Mouse (Mus musculus) limb, embryonic 15.5 days (tissue): ENCODE data around the gene Apoa2. TPM values are rescaled to one million over a fixed set of nuclear protein-coding genes. Genes with fewer than 3 reads are reported as not detected.
A peak's percentile ranks its signal among the peaks of the same experiment; 100 is the strongest.

ENCODE experiments used
- ATAC-seq: fragments of 200-750 bp; cut with Nextera tagmentation; 2 replicates; pipeline ENCODE4 v1.8.0; 2017; ENCODE audit warnings: low read depth, moderate TSS enrichment; ENCODE audit not compliant: insufficient number of reproducible peaks, low FRiP score, low TSS enrichment
- H3K27ac ChIP-seq: fragments of 300-500 bp; sonication (generic); 2 replicates; pipeline ENCODE4 v1.5.1; 2015; ENCODE audit warnings: moderate library complexity, mild to moderate bottlenecking, inconsistent platforms
- H3K27me3 ChIP-seq: fragments of 300-500 bp; sonication (generic); 2 replicates; pipeline ENCODE4 v1.6.1; 2015; ENCODE audit warnings: inconsistent platforms
- H3K36me3 ChIP-seq: fragments of 300-500 bp; sonication (generic); 2 replicates; pipeline ENCODE4 v1.6.1; 2015; ENCODE audit warnings: inconsistent platforms
- H3K4me1 ChIP-seq: fragments of 300-500 bp; sonication (generic); 2 replicates; pipeline ENCODE4 v1.6.1; 2015; ENCODE audit warnings: inconsistent platforms
- H3K4me2 ChIP-seq: fragments of 300-500 bp; sonication (generic); 2 replicates; pipeline ENCODE4 v1.6.1; 2015; ENCODE audit warnings: mild to moderate bottlenecking, inconsistent platforms
- H3K4me3 ChIP-seq: fragments of 300-500 bp; sonication (generic); 2 replicates; pipeline ENCODE4 v1.5.1; 2015; ENCODE audit warnings: mild to moderate bottlenecking, inconsistent platforms
- H3K9ac ChIP-seq: fragments of 300-500 bp; sonication (generic); 2 replicates; pipeline ENCODE4 v1.6.1; 2015; ENCODE audit warnings: inconsistent platforms
- H3K9me3 ChIP-seq: fragments of 300-500 bp; sonication (generic); 2 replicates; pipeline ENCODE4 v1.6.1; 2016; ENCODE audit warnings: inconsistent platforms
- WGBS: fragments of 180-500 bp; shearing (Covaris S2); methylation state at CpG from one replicate; pipeline ENCODE4 v1.1.7; 2015; 5-methylcytosine and 5-hydroxymethylcytosine counted together
- polyA plus RNA-seq: library from polyadenylated mRNA; unstranded; fragments of >200 nt; fragmentation: Nextera tagmentation; extraction: Ambion mirVana; gene quantifications from 2 replicates; pipeline ENCODE4 v1.2.1, GENCODE M21; 2015

Gene Apoa2
- polyA plus RNA-seq, 1 experiment from 2014 or later: 17.5 TPM

DNA sequence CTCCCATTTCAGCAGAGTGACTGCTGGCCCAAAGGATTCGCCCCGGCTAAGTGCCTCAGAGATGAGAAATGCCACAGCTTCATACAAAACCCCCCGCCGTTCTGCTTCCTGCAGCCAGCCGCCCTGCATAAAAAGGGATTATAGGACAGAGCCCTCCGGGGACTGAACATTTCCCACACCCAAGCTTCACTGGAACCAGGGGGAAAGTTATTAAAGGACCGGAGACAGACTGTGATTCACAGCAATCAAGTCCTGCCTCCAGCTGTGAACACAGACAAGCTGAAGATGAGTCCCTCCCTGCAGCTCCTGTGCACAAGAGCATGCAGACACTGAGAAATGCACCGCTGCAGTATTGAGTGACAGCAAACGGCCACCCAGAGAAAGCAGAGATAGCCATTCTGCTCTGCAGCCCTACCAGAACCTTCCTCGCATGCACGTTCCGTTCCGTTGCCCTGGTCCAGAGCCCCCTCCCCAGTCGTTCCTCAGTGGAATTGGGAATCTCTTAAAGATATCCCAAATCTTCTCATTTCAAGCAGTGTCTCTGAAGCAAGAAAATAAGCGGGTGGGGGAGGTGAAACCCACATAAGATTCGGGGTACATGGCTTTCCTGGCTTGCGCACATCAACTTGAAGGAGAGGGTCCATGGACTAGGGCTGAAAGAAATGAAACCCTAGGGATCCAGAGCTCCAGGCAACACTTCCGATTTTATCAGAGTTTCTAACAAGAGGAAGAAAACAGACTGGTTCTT, 31.6 kb upstream of the Apoa2 start:
- H3K27me3 ChIP-seq: peaks cover 56% of the 10 kb centered on the region
- H3K4me1 ChIP-seq: peaks cover 40% of the 10 kb centered on the region
- peak overlapping the region; percentile 8; the same call in 1 of the 2 replicates for H3K4me3 ChIP-seq
- ATAC-seq: no peak
- peak overlapping the region; percentile 34 for H3K4me2 ChIP-seq
- H3K9me3 ChIP-seq: no peaks in the 10 kb centered on the region
- no peaks in the 10 kb centered on the region for H3K36me3 ChIP-seq
- no peak overlapping the region for H3K27ac ChIP-seq
- WGBS: 4% methylated on average over 18 of the region's 18 CpGs
- H3K9ac ChIP-seq: no peak overlapping the region

- Histone ChIP-seq H3K4me2 (no peak overlapping the region), H3K36me3 (no peaks in the 10 kb centered on the region), H3K4me3 (no peak overlapping the region), H3K9ac (no peak overlapping the region), H3K27ac (no peak overlapping the region), H3K4me1 (peaks cover 33% of the 10 kb centered on the region), H3K27me3 (peaks cover 56% of the 10 kb centered on the region), H3K9me3 (no peaks in the 10 kb centered on the region)
- 23% methylated on average over 11 of the region's 11 CpGs for WGBS
- no peak for ATAC-seq
These were observed 30.7 kb upstream of the Apoa2 start for GRCm38 (mm10) chr1:171193911-171194830.

DNA sequence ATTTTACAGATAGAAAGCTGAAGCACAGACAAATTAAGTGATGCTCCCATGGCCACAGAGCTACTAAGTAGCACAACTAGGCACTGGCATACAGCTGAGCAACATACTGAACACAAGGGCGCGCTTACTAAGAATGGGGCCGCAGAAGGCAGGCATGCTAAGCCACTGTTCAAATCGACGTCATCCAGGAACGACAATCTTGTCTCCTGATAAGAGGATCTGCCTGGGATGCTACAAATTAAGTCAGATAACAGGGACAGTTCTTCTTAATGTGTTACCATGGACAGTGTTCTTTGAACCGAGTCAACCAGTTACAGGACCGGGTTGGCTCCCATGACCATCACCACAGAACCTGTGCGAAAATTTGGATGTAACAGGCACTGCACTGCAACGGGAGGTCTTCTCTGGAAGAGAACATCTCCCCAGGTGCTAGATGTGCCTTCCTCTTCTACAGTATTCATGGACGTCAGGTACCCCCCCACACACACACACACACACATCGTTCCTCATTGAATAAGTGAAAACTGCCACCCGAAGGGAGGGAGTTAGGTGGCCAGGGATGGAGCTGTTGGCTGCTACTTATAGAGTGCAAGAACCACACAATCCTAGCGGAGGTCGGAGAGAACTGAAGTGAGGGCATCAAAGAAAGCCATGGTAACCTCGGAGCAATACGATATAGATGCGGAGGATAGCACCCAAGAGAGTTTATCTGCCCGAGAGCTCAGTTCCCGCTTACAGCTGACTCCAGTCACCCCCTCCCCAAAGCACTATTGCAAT, 29.6 kb upstream of the Apoa2 start:
- WGBS: 9% methylated on average over 20 of the region's 20 CpGs
- ATAC-seq: no peak
- Histone ChIP-seq H3K27me3 (peaks cover 56% of the 10 kb centered on the region), H3K4me3 (peak overlapping the region; percentile 46), H3K4me2 (peak overlapping the region; percentile 95), H3K27ac (no peak overlapping the region), H3K9me3 (no peaks in the 10 kb centered on the region), H3K36me3 (no peaks in the 10 kb centered on the region), H3K4me1 (peaks cover 25% of the 10 kb centered on the region), H3K9ac (peak overlapping the region; percentile 27; the same call in 1 of the 2 replicates)

DNA sequence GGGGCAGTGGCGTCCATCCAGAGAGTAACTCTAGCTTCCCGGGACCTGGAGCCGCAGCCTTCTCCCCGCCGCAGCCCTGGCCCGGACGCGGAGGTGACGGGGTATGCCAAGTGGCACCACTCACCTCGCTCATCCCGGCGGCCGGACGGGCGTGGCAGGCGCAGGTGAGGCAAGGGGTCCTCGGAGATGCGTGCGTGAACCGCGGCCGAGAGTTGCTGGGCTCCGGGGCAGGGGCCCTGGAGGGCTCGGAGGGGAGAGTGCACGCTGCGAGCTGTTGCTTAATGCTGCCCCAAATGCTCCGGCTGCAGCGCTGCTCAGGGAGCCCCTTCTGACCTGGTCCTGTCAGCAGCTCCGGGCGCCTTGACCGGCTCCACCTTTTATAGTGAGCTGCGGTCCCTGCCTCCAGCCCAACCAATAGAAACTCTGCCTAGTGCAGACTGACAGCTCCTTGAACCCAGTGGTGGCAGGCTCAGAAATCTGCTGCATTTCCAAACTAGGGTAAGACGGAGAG, 28.9 kb upstream of the Apoa2 start, which contains the start of gene Pcp4l1:
TSS of gene Pcp4l1 (minus strand) at position 382 of the 511 bp plus-strand sequence.
- Histone ChIP-seq H3K27ac (no peak within 1 kb of the TSS), H3K9me3 (no peaks in the 10 kb centered on the region), H3K4me3 (peak within 1 kb of the TSS; percentile 46), H3K9ac (peak within 1 kb of the TSS; percentile 27), H3K4me2 (peak within 1 kb of the TSS; percentile 95), H3K36me3 (no peaks in the 10 kb centered on the region), H3K4me1 (peaks cover 25% of the 10 kb centered on the region), H3K27me3 (peaks cover 56% of the 10 kb centered on the region)
- ATAC-seq: peak; percentile 48; the same call in 1 of the 2 replicates
- under 1% methylated on average over 33 of the region's 33 CpGs for WGBS

GRCm38 (mm10) chr1:171199532-171199931, 25.3 kb upstream of the Apoa2 start:
- H3K27ac ChIP-seq: no peak overlapping the region
- peaks cover 27% of the 10 kb centered on the region for H3K27me3 ChIP-seq
- H3K4me2 ChIP-seq: no peak overlapping the region
- no peak overlapping the region for H3K9ac ChIP-seq
- 50% methylated on average over 1 of the region's 1 CpGs for WGBS
- H3K4me3 ChIP-seq: no peak overlapping the region
- peaks cover 9% of the 10 kb centered on the region for H3K4me1 ChIP-seq
- no peak for ATAC-seq
- H3K36me3 ChIP-seq: no peaks in the 10 kb centered on the region
- H3K9me3 ChIP-seq: no peaks in the 10 kb centered on the region

GRCm38 (mm10) chr1:171200769-171201168, 24.1 kb upstream of the Apoa2 start:
- Histone ChIP-seq H3K27ac (no peak overlapping the region), H3K36me3 (no peaks in the 10 kb centered on the region), H3K4me1 (peaks cover 3% of the 10 kb centered on the region), H3K4me2 (no peak overlapping the region), H3K4me3 (no peak overlapping the region), H3K9me3 (no peaks in the 10 kb centered on the region), H3K9ac (no peak overlapping the region), H3K27me3 (peaks cover 15% of the 10 kb centered on the region)
- no peak for ATAC-seq
- WGBS: 94% methylated on average over 1 of the region's 1 CpGs

DNA sequence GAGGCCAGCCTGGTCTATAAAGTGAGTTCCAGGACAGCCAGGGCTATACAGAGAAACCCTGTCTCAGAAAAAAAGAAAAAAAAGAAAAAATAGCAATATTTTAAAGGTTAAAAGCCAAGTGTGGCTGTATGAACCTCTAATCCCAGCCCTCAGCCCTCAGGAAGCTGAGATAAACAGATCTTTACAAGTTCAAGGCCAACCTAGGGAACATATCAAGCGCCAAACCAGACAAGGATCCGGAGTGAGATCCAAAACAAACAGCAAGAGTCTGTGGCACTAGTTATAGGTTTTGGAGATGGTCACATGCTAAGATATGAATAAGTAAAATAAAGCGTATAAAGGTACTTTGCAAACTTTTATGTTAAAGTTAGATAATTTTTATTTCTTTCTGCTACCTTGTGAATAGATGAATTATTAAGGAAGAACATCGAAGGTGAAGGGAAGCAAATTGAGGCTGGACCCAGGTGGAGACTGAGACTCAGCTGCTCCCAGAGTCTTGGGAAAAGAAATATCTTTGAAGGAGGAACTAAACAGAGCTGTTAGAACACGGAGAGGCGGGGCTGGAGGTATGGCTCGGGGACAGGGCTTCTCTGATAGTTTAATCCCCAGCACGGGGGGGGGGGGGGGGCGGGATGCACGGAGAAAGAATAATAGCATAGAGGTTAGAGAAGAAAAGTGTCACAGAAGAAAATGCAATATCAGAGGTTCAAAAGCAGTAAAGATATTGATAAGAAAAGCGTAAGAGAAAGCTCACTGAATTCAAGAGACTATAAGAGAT, 21.2 kb upstream of the Apoa2 start:
- H3K9me3 ChIP-seq: no peaks in the 10 kb centered on the region
- no peak for ATAC-seq
- H3K4me2 ChIP-seq: no peak overlapping the region
- H3K27me3 ChIP-seq: no peaks in the 10 kb centered on the region
- no peaks in the 10 kb centered on the region for H3K36me3 ChIP-seq
- H3K27ac ChIP-seq: no peak overlapping the region
- H3K4me3 ChIP-seq: no peak overlapping the region
- H3K9ac ChIP-seq: no peak overlapping the region
- no peaks in the 10 kb centered on the region for H3K4me1 ChIP-seq
- 49% methylated on average over 11 of the region's 11 CpGs for WGBS

- Histone ChIP-seq H3K9ac (no peak overlapping the region), H3K36me3 (no peaks in the 10 kb centered on the region), H3K27ac (no peak overlapping the region), H3K4me3 (no peak overlapping the region), H3K27me3 (no peaks in the 10 kb centered on the region), H3K9me3 (no peaks in the 10 kb centered on the region), H3K4me2 (no peak overlapping the region), H3K4me1 (no peaks in the 10 kb centered on the region)
- WGBS: 27% methylated on average over 7 of the region's 7 CpGs
- ATAC-seq: no peak
These were observed 20.6 kb upstream of the Apoa2 start for GRCm38 (mm10) chr1:171204249-171204644.

- no peaks in the 10 kb centered on the region for H3K27me3 ChIP-seq
- WGBS: 65% methylated on average over 6 of the region's 6 CpGs
- no peaks in the 10 kb centered on the region for H3K36me3 ChIP-seq
- H3K9ac ChIP-seq: no peak overlapping the region
- no peak overlapping the region for H3K4me2 ChIP-seq
- no peaks in the 10 kb centered on the region for H3K9me3 ChIP-seq
- no peaks in the 10 kb centered on the region for H3K4me1 ChIP-seq
- no peak overlapping the region for H3K27ac ChIP-seq
- H3K4me3 ChIP-seq: no peak overlapping the region
- ATAC-seq: no peak
These were observed 19.0 kb upstream of the Apoa2 start for GRCm38 (mm10) chr1:171205704-171206493.

DNA sequence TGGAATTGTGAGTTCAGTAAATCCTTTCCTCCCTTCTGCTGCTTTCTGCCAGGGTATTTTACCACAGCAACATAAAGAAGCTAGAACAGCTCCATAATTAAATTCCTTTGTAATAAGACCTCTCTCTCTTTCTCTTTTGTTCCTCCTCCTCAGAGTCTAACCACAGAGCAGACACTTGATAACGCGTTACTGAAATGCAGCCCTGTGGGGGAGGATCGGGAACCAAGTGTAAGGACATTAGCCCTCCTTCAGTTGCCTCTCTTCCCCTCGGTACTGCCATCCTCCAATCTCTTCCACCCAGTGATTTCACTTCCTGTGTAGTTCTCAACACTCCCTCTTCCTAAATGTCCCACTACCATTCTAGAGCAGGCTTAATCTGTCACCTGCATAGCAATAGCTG, 15.4 kb upstream of the Apoa2 start:
- no peak for ATAC-seq
- H3K4me1 ChIP-seq: no peaks in the 10 kb centered on the region
- H3K4me2 ChIP-seq: no peak overlapping the region
- 26% methylated on average over 4 of the region's 4 CpGs for WGBS
- no peak overlapping the region for H3K9ac ChIP-seq
- no peaks in the 10 kb centered on the region for H3K27me3 ChIP-seq
- no peak overlapping the region for H3K4me3 ChIP-seq
- H3K27ac ChIP-seq: no peak overlapping the region
- H3K36me3 ChIP-seq: no peaks in the 10 kb centered on the region
- no peaks in the 10 kb centered on the region for H3K9me3 ChIP-seq
